In the genomic region with DNA sequence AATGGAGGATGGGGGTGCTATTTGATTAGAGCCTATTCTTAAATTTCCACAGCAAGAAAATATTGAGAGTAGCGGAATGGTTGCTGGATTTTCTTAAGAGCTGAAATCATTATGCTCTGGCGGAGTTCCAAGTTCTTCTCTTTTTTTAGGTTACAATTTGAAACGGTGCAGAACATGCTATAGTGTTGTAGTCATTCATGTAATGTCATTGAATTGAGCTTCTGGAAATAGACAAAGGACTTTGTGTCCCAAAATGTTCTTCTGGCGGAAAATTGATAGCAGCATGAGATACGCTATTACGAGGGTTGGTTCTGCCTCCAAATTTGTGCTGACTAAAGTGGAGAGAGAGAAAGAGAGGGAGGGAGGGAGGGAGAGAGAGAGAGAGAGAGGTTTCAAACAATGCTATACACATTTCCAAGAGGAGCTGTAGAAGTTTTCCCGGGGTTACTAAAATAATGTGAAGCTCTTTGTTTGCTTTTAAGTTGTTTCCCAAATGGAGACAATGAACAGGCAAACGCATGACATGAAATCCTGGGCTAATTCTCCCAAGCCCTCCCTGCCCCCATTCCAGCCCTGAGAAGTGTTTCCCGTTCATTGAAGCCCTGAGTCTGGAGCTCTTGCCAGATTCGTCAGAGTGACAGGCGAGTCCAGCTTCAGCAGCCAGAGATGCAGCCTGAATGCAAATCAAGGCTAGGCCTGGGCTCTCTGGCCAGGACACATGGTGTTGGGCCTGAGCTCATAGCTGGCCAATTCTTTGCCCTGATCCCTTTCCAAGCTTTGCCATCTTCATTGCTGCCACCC, we compare ENCODE assay signal across 8 mouse cellular contexts.
DNase-seq lines count a peak whose midpoint lies in the region; ATAC-seq lines count a peak whose summit lies in the region.
"Had no signal": no experiment of that assay in that cellular context is flagged by ENCODE, and none has a peak within 500 bp of the region (broad histone marks: within the 10 kb centered on the region; RNA-seq: fewer than 3 reads in every experiment).

No protein-coding gene starts in this region.

- intact Hi-C loops in heart, postnatal 36 days (cut with DNase I), result no loop called here
- intact Hi-C loops in left cerebral cortex, postnatal 10 days (cut with DNase I), result no loop called here

- H3K9ac ChIP-seq in forebrain, embryonic 15.5 days (replicated peaks), result 0 out of 2 replicates have a peak overlapping the region, but pooled peaks have one; percentile 12
- H3K9ac ChIP-seq in neural tube, embryonic 14.5 days (replicated peaks; ENCODE audit: low read depth, low read length), result no peak overlapping the region
- H3K9ac ChIP-seq: liver, embryonic 14.5 days had no signal

- H3K4me1 ChIP-seq in forebrain, embryonic 15.5 days, result peaks cover 30% of the 10 kb centered on the region
- peaks cover 6% of the 10 kb centered on the region; the same call in 1 of the 2 replicates for H3K4me1 ChIP-seq in neural tube, embryonic 14.5 days (ENCODE audit: control insufficient read depth, insufficient read depth, low read length)

- no peaks in the 10 kb centered on the region for H3K27me3 ChIP-seq in forebrain, embryonic 15.5 days
- no peaks in the 10 kb centered on the region for H3K27me3 ChIP-seq in neural tube, embryonic 14.5 days (ENCODE audit: control insufficient read depth, insufficient read depth, low read length)

- peak; percentile 92 for ATAC-seq in forebrain, embryonic 15.5 days (replicated peaks)
- peak; percentile 90 for ATAC-seq in neural tube, embryonic 14.5 days (ENCODE audit: low read depth)
- ATAC-seq in activated CD4-positive, CD25-positive, alpha-beta regulatory T cell, adult 4 months, result no peak

- peak; percentile 76 to 77 for DNase-seq in cerebellum, postnatal 36 days
- DNase-seq in heart, postnatal 36 days, result peak; percentile 25 to 47
- DNase-seq in left cerebral cortex, postnatal 10 days (ENCODE audit: extremely low spot score in 1 of 2, low spot score in 2 of 2), result peak; percentile 75 to 89
- no peak for DNase-seq in adipocyte (ENCODE audit: low spot score)

- H3K36me3 ChIP-seq in forebrain, embryonic 15.5 days, result no peaks in the 10 kb centered on the region
- H3K36me3 ChIP-seq in neural tube, embryonic 14.5 days (ENCODE audit: control insufficient read depth, insufficient read depth, low read length), result no peaks in the 10 kb centered on the region

- no peaks in the 10 kb centered on the region for H3K9me3 ChIP-seq in forebrain, embryonic 15.5 days
- H3K9me3 ChIP-seq in neural tube, embryonic 14.5 days (ENCODE audit: control insufficient read depth, low read length), result no peaks in the 10 kb centered on the region

- peak overlapping the region; percentile 89 for H3K27ac ChIP-seq in forebrain, embryonic 15.5 days (replicated peaks)
- H3K27ac ChIP-seq in neural tube, embryonic 14.5 days (ENCODE audit: low read depth, low read length), result peak overlapping the region; percentile 70
- H3K27ac ChIP-seq: liver, embryonic 14.5 days had no signal

- 4% methylated on average over 11 of the region's 11 CpGs for whole genome bisulfite sequencing in forebrain, embryonic 15.5 days
- WGBS in neural tube, embryonic 14.5 days, result 8% methylated on average over 11 of the region's 11 CpGs

- H3K4me3 ChIP-seq in forebrain, embryonic 15.5 days, result no peak overlapping the region
- H3K4me3 ChIP-seq in neural tube, embryonic 14.5 days (ENCODE audit: low read depth, low read length), result no peak overlapping the region

- H3K4me2 ChIP-seq in forebrain, embryonic 15.5 days (replicated peaks), result peak overlapping the region; percentile 29
- peak overlapping the region; percentile 26 for H3K4me2 ChIP-seq in neural tube, embryonic 14.5 days (ENCODE audit: low read depth, low read length)
